Mouse (Mus musculus) neural tube, embryonic 12.5 days (tissue): ENCODE measurements around the gene Plce1. TPM values are rescaled to one million over a fixed set of nuclear protein-coding genes. Genes with fewer than 3 reads are reported as not detected.

Experiments used
- ATAC-seq: fragments of 200-750 bp; cut with Nextera tagmentation; 2 replicates; pipeline ENCODE4 v1.8.0; 2017; ENCODE audit warnings: low read depth, mild to moderate bottlenecking, moderate TSS enrichment, moderate library complexity; ENCODE audit not compliant: low FRiP score
- H3K27ac ChIP-seq: fragments of 300-500 bp; sonication (generic); 2 replicates; pipeline ENCODE4 v1.5.1; 2016
- H3K27me3 ChIP-seq: fragments of 300-500 bp; sonication (generic); replicated peaks from 2 replicates; pipeline ENCODE4 v1.6.1; 2016; ENCODE audit warnings: mild to moderate bottlenecking
- H3K36me3 ChIP-seq: fragments of 300-500 bp; sonication (generic); 2 replicates; pipeline ENCODE4 v1.6.1; 2016; ENCODE audit warnings: mild to moderate bottlenecking
- H3K4me1 ChIP-seq: fragments of 300-500 bp; sonication (generic); 2 replicates; pipeline ENCODE4 v1.6.1; 2016
- H3K4me2 ChIP-seq: fragments of 300-500 bp; sonication (generic); replicated peaks from 2 replicates; pipeline ENCODE4 v1.6.1; 2016; ENCODE audit warnings: mild to moderate bottlenecking
- H3K4me3 ChIP-seq: fragments of 300-500 bp; sonication (generic); 2 replicates; pipeline ENCODE4 v1.5.1; 2016
- H3K9ac ChIP-seq: fragments of 300-500 bp; sonication (generic); 2 replicates; pipeline ENCODE4 v1.6.1; 2016; ENCODE audit warnings: mild to moderate bottlenecking
- H3K9me3 ChIP-seq: fragments of 300-500 bp; sonication (generic); 2 replicates; pipeline ENCODE4 v1.6.1; 2016; ENCODE audit warnings: mild to moderate bottlenecking
- WGBS: fragments of 180-500 bp; shearing (Covaris S2); methylation state at CpG from one replicate; pipeline ENCODE4 v1.1.7; 2016; 5-methylcytosine and 5-hydroxymethylcytosine counted together
- polyA plus RNA-seq: library from polyadenylated mRNA; unstranded; fragments of >200 nt; fragmentation: Nextera tagmentation; extraction: Ambion mirVana; gene quantifications from 2 replicates; pipeline ENCODE4 v1.2.1, GENCODE M21; 2016

The Plce1 gene
- polyA plus RNA-seq, 1 experiment from 2014 or later: 10.5 TPM

- Histone ChIP-seq H3K27me3 (no peaks in the 10 kb centered on the region), H3K4me1 (no peaks in the 10 kb centered on the region), H3K4me3 (no peak overlapping the region), H3K9ac (no peak overlapping the region), H3K36me3 (no peaks in the 10 kb centered on the region), H3K4me2 (no peak overlapping the region), H3K27ac (no peak overlapping the region), H3K9me3 (no peaks in the 10 kb centered on the region)
- 91% methylated on average over 12 of the region's 12 CpGs for WGBS
- ATAC-seq: no peak
These were observed 112.5 kb downstream of the Plce1 start for GRCm38 (mm10) chr19:38593225-38593897.

- no peak for ATAC-seq
- no peak overlapping the region for H3K27ac ChIP-seq
These were observed 115.2 kb downstream of the Plce1 start for GRCm38 (mm10) chr19:38596096-38596495.

GRCm38 (mm10) chr19:38597392-38597791 lies 116.5 kb downstream of the Plce1 start:
- H3K27me3 ChIP-seq: no peaks in the 10 kb centered on the region
- no peak overlapping the region for H3K4me3 ChIP-seq
- H3K9me3 ChIP-seq: no peaks in the 10 kb centered on the region
- H3K4me2 ChIP-seq: no peak overlapping the region
- H3K36me3 ChIP-seq: no peaks in the 10 kb centered on the region
- ATAC-seq: no peak
- no peaks in the 10 kb centered on the region for H3K4me1 ChIP-seq
- 87% methylated on average over 2 of the region's 2 CpGs for WGBS
- no peak overlapping the region for H3K27ac ChIP-seq
- no peak overlapping the region for H3K9ac ChIP-seq

More at GRCm38 (mm10) chr19:38596096-38596495, 115.2 kb downstream of the Plce1 start:
- Histone ChIP-seq H3K27me3 (no peaks in the 10 kb centered on the region), H3K4me1 (no peaks in the 10 kb centered on the region), H3K4me2 (no peak overlapping the region), H3K4me3 (no peak overlapping the region), H3K9ac (no peak overlapping the region), H3K9me3 (no peaks in the 10 kb centered on the region), H3K36me3 (no peaks in the 10 kb centered on the region)
- 95% methylated on average over 4 of the region's 4 CpGs for WGBS

DNA sequence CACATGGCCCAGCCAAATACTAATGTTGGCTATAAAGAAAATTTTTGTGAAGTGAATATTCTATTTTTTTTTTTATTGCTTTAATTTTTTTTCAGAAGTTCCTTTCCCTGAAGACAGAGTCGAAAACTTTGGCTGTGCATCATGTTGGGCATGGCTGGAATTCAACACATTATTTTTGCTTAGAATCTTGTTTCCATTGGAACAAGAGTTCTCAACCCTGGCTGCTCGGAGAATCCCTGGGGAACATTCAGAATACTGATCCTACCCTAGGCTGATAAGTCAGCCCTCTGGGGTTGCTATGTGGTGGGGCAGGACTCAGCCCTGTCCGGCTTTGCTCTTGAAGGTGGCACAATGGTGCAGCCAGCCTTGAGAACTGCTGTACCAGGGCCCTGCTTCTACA lies 118.1 kb downstream of the Plce1 start:
- Histone ChIP-seq H3K36me3 (no peaks in the 10 kb centered on the region), H3K4me3 (no peak overlapping the region), H3K9ac (no peak overlapping the region), H3K27me3 (no peaks in the 10 kb centered on the region), H3K4me1 (peaks cover 4% of the 10 kb centered on the region; the same call in 1 of the 2 replicates), H3K4me2 (no peak overlapping the region), H3K27ac (no peak overlapping the region), H3K9me3 (no peaks in the 10 kb centered on the region)
- WGBS: 95% methylated on average over 3 of the region's 3 CpGs
- no peak for ATAC-seq

DNA sequence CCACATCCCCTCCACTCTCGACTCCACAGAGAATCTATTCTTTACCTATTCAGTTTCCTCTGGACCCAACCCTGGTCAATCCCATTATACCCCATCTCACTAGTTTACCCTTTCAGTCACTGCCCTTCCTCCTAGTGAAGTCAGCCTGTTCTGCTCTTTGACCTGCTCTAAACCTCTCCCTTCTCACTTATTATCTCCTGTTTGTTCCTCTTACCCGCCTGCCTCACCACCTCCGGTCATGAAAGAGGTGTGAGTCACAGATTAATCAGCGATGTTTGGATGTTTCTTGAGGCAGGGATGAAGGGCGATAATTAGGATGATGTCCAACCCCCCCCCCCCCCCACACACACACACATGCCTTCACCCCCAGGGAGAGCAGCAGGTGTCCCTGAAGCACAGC lies 120.2 kb downstream of the Plce1 start:
- Histone ChIP-seq H3K9ac (no peak overlapping the region), H3K4me2 (no peak overlapping the region), H3K9me3 (no peaks in the 10 kb centered on the region), H3K4me1 (peaks cover 4% of the 10 kb centered on the region; the same call in 1 of the 2 replicates), H3K4me3 (no peak overlapping the region), H3K36me3 (no peaks in the 10 kb centered on the region), H3K27me3 (no peaks in the 10 kb centered on the region), H3K27ac (no peak overlapping the region)
- 83% methylated on average over 5 of the region's 5 CpGs for WGBS
- no peak for ATAC-seq

- Histone ChIP-seq H3K36me3 (no peaks in the 10 kb centered on the region), H3K9me3 (no peaks in the 10 kb centered on the region), H3K27ac (no peak overlapping the region), H3K9ac (no peak overlapping the region), H3K27me3 (no peaks in the 10 kb centered on the region), H3K4me3 (no peak overlapping the region), H3K4me2 (no peak overlapping the region), H3K4me1 (peaks cover 4% of the 10 kb centered on the region; the same call in 1 of the 2 replicates)
- WGBS: 77% methylated on average over 9 of the region's 9 CpGs
- ATAC-seq: no peak
These were observed 121.9 kb downstream of the Plce1 start for GRCm38 (mm10) chr19:38602811-38603210.

- Histone ChIP-seq H3K27ac (no peak overlapping the region), H3K27me3 (no peaks in the 10 kb centered on the region), H3K4me3 (no peak overlapping the region), H3K36me3 (no peaks in the 10 kb centered on the region), H3K4me2 (no peak overlapping the region), H3K9me3 (no peaks in the 10 kb centered on the region), H3K9ac (no peak overlapping the region), H3K4me1 (peaks cover 4% of the 10 kb centered on the region; the same call in 1 of the 2 replicates)
- ATAC-seq: no peak
- 89% methylated on average over 5 of the region's 5 CpGs for WGBS
These were observed 126.3 kb downstream of the Plce1 start for GRCm38 (mm10) chr19:38607236-38607635.

DNA sequence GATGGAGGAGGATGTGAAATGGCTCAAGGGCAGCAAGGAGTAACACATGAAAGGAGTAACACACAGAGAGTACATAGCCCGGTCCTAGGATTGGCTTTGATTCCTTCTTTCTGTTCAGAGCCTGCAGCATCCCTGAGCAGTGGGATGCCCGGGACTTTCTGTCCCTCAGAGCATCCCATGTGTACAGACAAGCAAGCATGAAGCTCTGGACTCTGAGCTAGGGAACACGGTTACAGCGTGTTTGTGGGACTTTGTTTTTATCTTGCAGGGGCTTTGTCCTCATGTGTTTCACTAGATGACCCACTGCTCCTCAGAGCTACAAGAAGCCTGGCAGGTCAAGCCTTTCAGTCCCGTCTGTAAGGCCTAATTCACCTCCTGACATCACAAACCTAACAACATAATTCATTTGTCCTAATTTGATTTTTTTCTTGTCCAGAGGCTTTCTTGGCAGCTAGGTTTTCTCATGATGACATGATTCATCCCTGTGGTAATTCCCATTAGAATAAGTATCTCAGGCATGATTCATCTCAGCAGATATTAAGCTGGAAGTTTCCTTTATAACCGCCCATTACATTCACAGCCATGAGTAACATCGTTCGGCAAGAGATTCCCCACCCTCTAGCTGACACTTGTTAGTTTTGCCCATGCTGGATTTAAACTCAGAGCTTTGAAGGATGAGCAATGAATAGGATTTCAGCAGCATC lies 128.2 kb downstream of the Plce1 start:
- Histone ChIP-seq H3K36me3 (no peaks in the 10 kb centered on the region), H3K4me2 (no peak overlapping the region), H3K4me3 (no peak overlapping the region), H3K4me1 (0 out of 2 replicates have a peak, but pooled peaks cover 3% of the 10 kb centered on the region), H3K27me3 (no peaks in the 10 kb centered on the region), H3K9me3 (no peaks in the 10 kb centered on the region), H3K9ac (no peak overlapping the region), H3K27ac (no peak overlapping the region)
- 91% methylated on average over 8 of the region's 8 CpGs for WGBS
- no peak for ATAC-seq

DNA sequence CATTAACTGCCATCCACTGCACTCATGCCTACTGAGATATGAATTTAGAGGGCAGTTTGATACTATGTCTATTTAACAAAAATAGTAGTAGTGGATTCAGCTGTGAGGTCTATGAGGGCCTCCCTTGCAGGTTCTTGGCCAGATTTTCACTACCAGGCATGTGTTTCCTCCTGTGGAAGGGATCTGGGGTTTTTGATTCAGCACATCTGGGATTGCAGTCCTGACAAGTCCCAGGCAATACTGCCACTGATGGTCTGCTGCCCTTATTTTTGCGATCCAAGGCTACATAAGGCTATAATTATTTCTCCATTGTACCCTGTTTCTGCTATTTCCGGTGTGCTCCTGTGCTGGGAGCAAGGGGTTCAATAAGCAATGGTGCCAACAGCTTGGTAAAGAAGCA lies 129.4 kb downstream of the Plce1 start:
- WGBS: 92% methylated on average over 2 of the region's 2 CpGs

GRCm38 (mm10) chr19:38610809-38611208 lies 129.9 kb downstream of the Plce1 start:
- 93% methylated on average over 8 of the region's 8 CpGs for WGBS
- H3K27me3 ChIP-seq: no peaks in the 10 kb centered on the region
- H3K9ac ChIP-seq: no peak overlapping the region
- no peak overlapping the region for H3K4me2 ChIP-seq
- H3K4me3 ChIP-seq: no peak overlapping the region
- no peaks in the 10 kb centered on the region for H3K9me3 ChIP-seq
- H3K4me1 ChIP-seq: 0 out of 2 replicates have a peak, but pooled peaks cover 5% of the 10 kb centered on the region
- no peak overlapping the region for H3K27ac ChIP-seq
- ATAC-seq: no peak
- no peaks in the 10 kb centered on the region for H3K36me3 ChIP-seq

More for the DNA sequence above, 129.4 kb downstream of the Plce1 start:
- Histone ChIP-seq H3K4me2 (no peak overlapping the region), H3K4me1 (0 out of 2 replicates have a peak, but pooled peaks cover 5% of the 10 kb centered on the region), H3K4me3 (no peak overlapping the region), H3K9ac (no peak overlapping the region), H3K27me3 (no peaks in the 10 kb centered on the region), H3K9me3 (no peaks in the 10 kb centered on the region), H3K27ac (no peak overlapping the region), H3K36me3 (no peaks in the 10 kb centered on the region)
- ATAC-seq: no peak

- 50% methylated on average over 11 of the region's 11 CpGs for WGBS
- Histone ChIP-seq H3K36me3 (no peaks in the 10 kb centered on the region), H3K4me3 (no peak overlapping the region), H3K9me3 (no peaks in the 10 kb centered on the region), H3K4me2 (no peak overlapping the region), H3K27me3 (no peaks in the 10 kb centered on the region), H3K4me1 (0 out of 2 replicates have a peak, but pooled peaks cover 5% of the 10 kb centered on the region), H3K9ac (no peak overlapping the region), H3K27ac (no peak overlapping the region)
- no peak for ATAC-seq
These were observed 133.3 kb downstream of the Plce1 start for GRCm38 (mm10) chr19:38614067-38614675.

DNA sequence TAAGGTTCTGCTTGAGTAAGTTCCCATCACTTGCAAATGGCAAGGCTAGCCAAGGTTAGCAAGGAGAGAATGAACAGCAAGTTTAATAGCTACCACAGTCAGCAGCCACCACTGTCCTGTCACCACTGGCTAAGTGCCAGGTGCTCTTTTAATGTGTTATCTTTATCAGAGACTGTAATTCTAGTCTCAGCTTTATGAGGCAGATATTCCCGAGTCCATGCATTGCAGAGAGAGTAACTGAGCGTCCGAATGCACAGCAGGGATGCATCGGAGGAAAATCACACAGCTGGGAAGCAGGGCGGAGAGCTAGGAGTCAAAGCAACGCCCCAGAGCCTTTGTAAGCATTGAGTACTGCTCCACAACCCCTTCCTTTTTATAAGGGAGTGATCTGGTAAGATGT lies 134.4 kb downstream of the Plce1 start:
- no peak overlapping the region for H3K4me2 ChIP-seq
- no peaks in the 10 kb centered on the region for H3K27me3 ChIP-seq
- H3K4me3 ChIP-seq: no peak overlapping the region
- 45% methylated on average over 6 of the region's 6 CpGs for WGBS
- H3K4me1 ChIP-seq: 0 out of 2 replicates have a peak, but pooled peaks cover 5% of the 10 kb centered on the region
- no peak overlapping the region for H3K27ac ChIP-seq
- H3K9ac ChIP-seq: no peak overlapping the region
- no peaks in the 10 kb centered on the region for H3K36me3 ChIP-seq
- H3K9me3 ChIP-seq: no peaks in the 10 kb centered on the region
- ATAC-seq: no peak
